Mouse (Mus musculus) liver (tissue): ENCODE measurements around the gene Zfp553.
A peak's percentile ranks its signal among the peaks of the same experiment; 100 is the strongest.

Experiments
- DNase-seq: peaks from one replicate; pipeline ENCODE4 v3.0.0-alpha.2; 2020; ENCODE audit warnings: mixed read lengths

The Zfp553 gene

DNA sequence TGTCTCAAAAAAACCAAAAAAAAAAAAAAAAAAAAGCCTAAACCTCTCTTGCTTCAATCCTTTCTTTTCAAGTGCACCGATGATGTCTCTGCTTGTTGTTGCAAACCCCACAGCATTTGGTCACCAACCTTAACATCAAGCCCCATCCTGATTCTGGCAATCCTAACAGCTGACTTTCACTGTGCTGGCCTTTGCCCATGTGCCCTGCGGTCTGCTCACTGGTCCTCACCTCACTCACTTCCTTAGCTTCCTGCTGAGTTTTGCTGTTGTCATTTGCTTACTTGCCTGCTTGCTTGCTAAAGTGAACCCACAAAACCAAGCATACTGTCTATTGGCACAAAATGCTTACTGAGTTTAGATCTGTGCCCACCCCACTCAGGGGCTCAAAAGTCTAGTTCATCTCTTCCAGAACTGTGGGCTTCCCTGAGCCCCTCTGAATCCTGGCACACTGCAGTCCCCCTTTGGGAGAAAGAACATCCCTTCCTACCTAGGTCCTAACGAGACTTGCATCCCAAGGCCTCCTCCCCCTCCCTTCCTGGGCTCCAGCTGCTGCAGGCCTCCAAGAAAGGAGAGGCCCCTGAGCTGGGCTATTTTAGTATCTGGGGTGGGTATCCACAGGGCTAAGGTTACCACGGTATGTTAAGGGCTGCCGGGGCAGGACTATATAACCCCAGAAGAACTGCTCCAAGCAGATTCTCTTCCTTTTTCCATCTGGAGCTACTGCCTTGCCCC lies 21.7 kb upstream of the Zfp553 start:
- no peak for DNase-seq

DNA sequence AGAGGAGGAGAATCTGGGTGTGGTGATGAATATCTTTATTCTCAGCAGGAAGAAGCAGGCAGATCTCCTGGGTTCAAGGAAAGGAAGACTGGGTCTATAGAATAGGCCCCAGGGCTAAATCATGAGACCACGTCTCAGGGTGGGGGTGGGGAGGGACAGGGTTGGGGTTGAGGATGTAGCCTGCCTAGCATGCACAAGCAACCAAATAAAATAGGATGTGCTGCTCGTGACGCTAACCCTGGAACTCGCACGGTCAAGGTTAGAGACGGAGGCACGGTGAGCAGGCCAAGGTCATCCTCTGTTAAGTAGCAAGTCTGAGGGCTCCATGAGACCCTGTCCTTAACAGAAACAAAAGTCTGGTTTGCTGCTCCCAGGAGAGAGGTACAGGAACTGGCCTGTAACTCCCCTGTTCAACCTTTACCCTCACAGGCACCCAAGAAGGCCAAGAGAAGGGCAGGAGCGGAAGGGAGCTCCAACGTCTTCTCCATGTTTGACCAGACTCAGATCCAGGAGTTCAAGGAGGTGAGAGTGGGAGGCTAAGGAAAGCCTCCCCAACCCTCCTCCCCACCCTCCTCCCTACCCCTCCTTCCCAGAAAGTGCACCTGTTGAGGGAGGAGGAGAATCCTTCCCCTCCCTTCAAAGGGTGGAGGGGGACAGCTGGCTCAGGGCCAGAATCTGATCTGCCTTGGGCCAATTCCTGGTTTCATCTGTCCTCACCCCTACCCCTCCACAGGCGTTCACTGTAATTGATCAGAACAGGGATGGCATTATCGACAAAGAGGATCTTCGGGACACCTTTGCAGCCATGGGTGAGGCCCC lies 20.2 kb upstream of the Zfp553 start:
- DNase-seq, result no peak

DNA sequence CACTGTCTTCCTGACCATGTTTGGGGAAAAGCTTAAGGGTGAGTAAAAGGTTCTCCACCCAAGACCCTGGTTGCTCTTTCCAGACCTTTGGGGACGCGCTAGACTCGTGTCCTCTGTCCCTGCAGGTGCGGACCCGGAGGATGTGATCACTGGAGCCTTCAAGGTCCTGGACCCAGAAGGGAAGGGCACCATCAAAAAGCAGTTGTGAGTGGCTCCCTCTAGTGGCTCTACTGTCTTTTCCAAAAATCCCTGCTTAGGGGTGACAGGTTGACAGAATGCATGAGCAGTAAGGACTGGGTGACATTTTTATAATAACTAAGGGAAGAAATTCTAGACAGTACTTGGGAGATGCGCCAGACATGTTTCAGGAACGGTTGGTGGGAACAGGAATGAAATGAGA lies 19.4 kb upstream of the Zfp553 start:
- DNase-seq, result peak; percentile 51

DNA sequence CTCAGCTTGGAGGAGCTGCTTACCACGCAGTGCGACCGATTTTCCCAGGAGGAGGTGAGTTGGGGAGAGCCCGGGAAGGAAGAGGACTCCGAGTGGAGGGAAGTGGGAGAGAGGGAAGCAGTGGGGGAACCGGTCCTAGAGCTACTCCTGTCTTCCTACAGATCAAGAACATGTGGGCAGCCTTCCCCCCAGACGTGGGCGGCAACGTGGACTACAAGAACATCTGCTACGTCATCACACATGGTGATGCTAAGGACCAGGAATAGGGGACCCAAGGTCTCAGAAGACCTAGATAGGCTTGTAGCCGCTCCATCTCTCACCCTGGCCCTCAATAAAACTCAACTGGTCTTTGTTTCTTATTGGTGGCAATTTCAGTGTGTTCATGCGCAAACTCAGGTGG lies 18.9 kb upstream of the Zfp553 start:
- DNase-seq, result no peak

DNA sequence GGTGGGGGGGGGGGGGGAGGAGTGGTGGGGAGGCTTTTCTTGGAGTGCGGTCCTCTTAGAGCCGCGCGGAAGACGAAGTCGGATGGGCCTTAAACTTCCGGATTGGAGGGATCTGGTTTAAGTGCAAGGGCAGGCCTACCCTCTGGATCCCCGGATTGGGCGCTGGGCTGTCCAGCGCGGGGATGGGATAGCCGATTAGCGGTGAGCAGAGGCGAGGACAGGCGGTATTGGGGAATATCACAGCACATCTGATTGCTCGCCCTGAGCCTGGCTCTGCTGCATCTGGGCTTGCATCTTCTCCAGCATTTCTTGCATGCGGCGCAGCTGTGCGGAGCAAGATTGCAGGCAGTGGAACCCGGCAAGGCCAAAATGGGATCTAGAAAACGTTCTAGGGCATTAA lies 18.3 kb upstream of the Zfp553 start:
- no peak for DNase-seq

DNA sequence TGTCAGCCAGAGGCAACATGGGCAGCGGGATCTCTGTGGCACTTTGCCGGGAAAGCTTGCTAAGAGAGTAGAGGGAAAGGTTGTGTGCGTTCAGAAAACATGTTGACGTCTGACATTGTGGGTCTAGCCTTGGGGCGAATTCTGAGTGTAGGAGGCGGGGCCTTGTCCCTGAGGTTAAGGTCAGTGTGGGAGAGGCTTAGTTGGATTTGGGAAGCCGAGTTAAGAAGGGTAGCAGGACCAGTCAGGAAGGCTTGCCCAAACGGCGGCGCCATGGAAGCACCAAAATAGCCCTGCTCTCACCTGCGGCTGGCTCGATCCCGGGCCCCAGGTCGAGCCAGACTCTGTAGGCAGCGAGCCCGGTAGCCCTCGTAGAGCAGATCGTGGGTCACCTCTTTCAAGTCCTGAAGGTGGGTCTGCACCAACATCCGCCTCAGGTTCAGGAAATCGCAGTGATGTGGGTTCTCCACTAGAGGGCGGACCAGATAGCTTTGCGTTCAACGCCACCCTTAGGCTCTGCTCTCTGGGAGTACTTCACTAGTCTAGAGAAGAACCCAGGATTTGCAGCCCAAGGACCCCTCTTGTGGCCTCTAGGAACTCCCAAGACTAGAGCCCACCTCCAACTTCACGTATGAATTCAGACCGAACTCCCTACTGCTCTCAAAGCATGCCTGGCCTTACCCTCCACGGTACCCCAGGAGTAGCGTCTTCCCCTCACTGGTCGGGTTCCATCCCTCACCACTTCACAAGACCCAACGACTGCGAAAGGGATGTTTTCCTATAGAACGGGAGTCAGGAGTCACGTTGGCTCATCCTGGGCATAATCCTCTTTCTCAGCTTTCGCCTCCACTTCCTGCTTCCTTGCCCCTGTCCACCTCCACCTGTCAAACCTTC lies 17.6 kb upstream of the Zfp553 start:
- DNase-seq, result peak; percentile 73

DNA sequence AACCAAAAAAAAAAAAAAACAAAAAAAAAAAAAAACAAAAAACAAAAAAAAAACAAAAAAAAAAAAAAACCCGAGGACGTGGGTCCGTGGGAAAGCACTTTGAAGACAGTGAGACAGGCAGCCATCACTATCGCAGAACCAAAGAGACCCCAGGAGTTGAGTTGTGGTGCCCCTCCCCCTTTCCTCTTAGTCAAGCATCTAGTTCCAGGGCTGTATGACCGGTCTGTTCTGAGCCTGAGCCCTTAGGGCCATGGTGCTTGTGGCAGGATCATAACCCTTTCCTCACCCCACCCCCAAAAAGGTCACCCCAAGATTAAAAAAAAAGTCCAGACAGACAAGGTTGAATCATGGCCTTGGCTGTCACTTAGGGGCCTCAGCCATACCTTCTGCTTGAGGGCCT lies 16.6 kb upstream of the Zfp553 start:
- no peak for DNase-seq

DNA sequence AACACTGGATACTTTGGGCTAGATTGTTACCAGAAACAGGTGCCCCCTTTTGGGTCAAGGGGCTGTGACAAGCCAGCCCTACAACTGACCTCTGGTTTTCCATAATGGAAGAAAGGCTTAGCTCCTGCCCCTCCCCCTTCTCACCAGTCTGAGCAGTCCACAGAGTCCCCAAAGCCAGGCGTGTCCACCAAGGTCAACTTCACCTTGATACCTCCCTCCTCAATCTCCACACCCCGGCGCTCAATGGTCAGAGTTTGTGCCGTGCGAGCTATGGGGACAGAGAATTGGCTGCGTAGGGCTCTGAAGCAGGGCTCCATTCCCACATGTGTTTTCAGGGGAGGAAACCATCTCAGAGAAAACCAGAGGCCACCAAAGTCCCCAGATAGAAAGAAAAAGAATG lies 15.4 kb upstream of the Zfp553 start:
- DNase-seq, result no peak

DNA sequence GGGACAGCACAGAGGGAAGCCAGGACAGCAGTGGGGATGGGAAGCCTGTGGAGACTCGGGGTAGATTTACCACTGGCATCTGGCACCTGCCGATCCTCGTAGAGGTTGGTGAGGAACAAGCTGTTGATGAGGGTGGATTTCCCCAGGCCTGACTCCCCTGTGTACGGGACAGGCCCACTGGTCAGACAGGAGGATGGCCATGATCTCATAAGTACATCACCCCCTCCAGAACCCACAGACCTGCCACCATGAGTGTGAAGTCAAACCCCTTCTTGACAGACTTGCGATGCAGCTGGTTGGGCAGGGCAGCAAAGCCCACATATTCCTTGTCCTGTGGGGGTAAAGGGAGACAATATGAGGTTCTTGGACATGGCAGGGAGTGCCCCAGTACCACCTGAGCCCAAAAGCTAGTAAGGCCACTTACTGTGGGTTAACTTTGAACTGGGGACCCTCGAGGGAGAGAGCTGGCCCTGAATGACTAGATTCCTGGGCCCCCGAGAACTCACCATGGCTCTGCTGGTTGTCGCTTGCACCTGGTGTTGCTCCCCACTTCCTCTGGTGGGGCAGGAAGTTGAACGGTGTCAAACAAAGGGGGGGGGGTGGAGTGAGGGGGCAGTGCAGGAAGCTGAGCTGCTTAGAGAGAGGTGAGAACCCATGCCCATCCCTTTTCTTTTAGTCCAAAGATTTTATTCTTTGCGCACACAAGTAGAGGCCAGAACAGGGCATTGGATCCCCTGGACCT lies 14.8 kb upstream of the Zfp553 start:
- DNase-seq, result no peak

DNA sequence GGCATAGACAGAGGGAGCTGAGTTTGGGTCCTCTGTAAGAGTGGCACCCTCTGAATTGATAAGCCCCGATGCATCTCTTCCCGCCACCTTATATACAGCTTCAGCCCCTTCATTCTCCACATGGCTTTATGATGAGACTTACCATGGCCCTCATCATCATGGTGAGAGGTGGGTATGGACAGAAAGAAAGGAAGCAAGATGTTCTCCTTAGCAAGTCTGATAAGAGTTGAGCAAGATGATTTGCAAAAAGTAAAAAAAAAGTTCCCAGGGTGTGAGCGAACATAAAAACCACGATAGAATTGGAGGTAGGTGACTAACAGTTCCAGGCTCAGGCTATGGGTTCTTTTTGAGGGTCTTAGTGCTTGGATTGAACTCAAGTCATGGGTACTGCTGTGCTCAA lies 14.2 kb upstream of the Zfp553 start:
- DNase-seq, result no peak

DNA sequence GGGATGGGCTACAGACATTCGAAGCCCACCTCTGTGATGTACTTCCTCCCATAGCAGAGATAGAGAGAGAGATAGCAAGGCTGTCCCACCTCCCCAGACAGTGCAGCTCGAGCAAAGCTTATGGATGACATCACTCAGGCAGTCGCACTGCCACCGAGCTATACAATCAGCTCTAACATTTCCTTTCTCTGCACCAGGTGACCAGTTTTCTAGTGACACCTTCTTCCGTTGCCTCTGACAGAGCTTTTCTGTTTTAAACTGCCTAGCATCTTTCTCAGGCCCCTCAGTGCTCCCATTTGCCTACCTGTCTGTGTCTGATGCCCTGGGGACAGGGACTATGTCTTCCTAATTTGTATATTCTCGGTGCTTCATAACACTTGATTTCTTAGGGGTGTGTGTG lies 12.4 kb upstream of the Zfp553 start:
- no peak for DNase-seq

DNA sequence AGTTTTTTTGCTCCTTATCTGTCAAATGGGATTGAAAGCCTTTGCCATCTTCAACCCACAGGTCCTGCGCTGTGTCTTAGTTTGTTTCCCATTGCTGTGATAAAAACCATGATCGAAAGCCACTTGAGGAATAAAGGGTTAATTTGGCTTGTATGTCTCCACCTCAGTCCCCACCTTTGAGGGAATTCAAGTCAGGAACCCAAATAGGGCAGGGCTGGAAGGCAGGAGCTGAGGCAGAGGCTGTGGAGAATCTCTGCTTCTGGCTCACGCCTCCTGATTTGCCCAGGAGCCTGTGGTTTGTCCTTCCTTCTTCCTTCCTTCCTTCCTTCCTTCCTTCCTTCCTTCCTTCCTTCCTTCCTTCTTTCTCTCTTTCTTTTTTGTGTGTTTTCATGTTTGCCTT lies 9.8 kb upstream of the Zfp553 start:
- DNase-seq, result no peak

DNA sequence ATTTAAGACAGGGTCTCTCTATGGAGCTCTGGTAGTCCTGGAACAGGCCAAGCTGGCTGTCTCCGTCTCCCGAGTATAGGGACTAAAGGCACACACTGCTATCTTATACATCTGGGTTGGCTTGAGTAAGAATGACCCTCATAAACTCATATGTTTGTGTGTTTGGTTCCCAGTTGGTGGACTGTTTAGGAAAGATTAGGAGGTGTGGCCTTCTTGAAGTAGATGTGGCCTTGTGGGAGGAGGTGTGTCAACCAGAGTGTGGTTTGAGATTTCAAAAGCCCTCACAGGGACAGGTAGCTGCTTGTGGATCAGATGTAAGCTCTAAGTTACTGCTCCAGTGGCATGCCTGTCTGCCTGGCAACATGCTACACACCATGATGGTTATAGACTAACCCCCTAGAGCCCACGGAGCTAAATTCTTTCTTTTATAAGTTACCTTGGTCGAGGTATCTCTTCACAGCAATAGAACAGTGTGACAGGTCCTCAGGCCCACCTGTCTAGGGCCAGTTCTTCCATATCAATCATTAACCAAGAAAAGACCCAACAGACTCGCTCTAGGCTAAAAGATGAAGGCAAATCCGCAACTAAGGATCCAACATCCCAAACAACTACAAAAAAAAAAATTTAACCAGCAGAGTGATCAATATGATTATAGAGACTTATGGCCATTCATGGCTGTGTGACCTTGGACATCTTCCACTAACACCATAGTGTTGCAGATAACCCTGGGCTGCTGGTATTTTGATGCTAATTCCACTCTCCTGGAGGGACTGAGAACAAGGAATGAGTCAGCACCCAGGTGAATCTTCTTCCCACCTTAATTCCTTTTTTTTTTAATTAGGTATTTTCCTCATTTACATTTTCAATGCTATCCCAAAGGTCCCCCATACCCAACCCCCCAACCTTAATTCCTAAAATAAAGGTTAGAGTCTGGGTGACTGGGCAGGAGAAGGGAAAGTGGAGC lies 9.1 kb upstream of the Zfp553 start:
- peak; percentile 60 for DNase-seq

DNA sequence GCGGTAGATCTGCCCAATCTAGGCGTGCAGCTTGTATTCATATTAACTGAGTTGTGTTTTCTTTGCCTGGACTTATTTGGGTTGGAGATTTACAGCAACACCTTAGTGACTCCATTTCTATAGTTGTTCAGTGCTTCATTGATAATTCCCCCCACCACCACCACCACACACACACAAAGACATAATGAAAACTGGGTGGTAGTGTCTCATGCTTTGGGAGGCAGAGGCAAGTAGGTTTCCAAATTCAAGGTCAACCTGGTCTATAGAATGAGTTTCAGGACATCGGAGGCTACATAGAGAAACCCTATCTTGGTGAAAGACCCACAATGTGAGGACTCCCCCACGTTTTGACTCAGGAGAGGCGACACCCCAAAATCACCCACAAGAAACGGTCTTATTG lies 8.2 kb upstream of the Zfp553 start:
- DNase-seq, result no peak

DNA sequence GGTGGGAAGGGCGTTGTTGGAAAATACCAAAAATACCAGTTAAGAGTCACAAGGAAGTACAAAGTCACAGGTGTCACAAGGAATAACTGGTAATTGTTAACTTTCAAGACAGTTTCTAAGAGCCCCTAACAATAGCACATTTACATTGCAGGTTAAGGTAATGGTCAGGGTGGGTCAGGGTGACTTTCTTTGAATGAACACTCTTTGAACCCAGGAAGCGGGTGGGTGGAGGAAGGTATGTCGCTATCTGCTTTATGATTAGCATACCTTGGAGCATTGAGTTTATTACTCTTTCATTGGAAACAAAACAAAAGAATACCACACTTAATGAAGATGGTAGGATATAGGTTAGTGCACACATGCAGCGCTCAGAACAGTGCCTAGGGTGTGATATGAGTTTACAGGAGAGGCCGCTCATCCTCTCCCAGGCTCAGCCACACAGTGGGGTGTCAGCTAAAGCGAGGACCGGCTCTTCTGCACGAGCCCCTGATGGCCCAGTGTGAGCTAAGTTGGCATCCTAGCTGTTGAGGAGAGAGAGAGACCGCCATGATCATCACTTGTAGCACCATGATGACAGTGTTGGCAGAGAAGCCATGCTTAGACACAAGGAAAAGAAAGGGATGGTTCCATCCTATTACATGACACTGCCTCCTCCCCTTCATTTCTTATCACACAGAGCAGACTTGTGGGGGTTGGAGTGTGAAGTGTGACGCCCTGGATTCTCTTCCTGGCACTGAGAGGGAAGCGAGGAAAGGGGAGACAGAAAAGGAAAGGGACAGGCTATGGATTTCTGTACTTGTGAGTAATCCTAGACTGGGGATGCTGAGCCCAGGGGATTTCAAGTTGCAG lies 7.5 kb upstream of the Zfp553 start:
- DNase-seq, result peak; percentile 79

DNA sequence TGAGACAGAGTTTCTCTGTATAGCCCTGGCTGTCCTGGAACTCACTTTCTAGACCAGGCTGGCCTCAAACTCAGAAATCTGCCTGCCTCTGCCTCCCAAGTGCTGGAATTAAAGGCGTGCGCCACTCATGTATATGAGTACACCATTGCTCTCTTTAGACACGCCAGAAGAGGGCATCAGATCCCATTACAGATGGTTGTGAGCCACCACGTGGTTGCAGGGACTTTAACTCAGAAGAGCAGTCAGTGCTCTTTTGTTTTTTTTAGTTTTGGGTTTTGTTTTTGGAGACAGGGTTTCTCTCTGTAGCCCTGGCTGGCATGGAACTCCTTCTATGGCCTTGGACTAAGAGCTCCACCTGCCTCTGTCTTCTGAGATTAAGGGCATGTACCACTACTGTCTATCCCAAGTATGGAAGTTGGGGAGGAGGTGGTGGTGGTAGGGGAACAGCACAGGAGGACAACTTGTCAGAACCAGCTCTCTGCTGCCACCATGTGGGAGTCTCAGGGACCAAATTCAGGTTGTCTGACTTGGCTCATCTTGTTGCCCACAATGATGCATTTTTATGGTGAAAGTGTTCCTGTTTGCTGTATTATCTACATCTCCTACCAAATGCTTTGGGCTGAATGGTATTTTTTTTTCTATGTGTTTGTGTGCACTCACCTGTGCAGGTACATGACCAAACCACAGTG lies 4.1 kb upstream of the Zfp553 start:
- peak; percentile 91 for DNase-seq

DNA sequence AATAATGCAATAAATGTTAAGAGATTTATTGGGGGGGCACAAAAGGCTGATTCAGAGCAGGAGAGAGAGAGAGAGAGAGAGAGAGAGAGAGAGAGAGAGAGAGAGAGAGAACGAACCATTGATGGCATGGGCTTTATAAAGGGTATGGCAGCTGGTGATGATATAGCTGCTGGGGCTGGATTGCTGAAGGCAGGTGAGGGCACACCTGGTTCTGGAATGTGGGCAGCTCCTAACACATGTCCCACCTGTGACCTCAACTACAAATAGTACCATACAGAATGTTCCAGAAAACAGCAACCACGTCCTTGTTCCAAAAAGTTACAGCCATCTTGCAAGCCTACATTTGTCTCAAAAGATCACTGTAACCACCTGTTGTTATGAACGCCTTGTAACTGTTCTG lies 1.5 kb upstream of the Zfp553 start:
- DNase-seq, result no peak

DNA sequence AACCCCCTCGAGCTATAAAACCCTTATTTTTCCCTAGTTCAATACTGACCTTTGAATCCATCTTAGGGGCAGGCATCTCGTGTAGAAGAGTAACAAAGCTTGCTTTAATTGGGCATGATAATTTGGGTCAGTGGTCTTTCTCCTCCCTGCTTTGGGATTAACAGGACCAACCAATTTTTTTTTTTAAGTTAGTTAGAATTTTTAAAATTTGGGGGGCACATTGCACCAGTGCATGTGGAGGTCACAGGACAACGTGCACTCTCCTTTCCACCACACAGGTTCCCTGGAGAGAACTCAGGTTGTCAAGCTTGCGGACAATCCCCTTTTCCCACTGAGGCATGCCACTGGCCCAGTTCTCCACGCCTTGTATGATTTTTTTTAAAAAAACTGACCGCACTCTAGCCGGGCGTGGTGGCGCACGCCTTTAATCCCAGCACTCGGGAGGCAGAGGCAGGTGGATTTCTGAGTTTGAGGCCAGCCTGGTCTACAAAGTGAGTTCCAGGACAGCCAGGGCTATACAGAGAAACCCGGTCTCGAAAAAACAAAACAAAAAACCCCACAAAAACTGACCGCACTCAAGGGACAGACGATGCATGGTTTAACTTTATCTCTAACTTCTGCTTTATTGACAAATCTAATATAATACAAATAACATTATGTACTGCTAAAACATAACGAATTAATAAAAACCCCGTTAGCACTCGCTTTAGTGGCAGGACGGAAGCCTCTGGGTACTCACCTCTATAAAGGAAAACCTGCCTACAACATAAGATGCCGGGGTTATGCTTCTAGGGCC lies 837 bp upstream of the Zfp553 start:
- peak; percentile 4 for DNase-seq

DNA sequence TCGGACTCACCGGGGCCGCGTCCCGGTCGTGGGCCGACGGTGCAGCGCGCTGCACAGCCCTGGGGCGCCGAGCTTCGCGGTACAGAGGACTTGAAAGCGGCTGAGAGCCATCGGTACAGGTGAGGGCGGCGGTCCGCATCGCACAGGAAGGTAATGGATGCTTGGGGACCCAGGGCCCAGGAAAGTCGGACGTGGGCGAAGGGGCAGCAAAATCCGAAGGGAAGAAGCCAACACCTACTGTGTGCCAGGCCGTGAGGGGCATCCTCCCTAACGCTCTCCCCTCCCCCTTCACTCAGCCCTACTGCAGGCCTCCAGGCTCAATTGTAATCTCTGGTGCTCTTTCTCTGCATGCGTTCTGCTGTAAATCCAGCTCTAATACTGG lies 498 bp downstream of the Zfp553 start:
- DNase-seq, result no peak
